Mouse (Mus musculus): ENCODE data around the gene Ube2j2.

DNA sequence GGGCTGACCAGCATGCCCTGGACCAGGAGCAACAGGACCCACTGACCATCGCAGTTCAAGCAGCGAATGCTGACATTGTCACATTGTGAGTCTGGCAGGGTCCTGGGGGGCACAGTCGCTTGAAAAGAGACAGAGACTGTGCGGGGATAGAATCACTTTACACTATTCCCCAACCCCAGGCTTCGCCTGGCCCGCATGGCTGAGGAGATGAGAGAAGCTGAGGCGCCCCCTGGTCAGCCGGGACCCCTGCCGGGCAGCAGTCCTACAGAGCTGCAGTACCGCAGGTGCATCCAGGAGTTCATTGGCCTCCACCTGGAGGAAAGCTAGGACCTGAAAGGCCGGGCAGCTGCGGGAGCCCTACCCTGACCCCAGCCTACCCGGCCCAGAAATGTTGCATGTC lies 38.0 kb upstream of the Ube2j2 start:
- TF ChIP-seq CTCF (IDR thresholded peaks at IDR 0.05; ENCODE audit: insufficient read depth, low read length), result no peak
- TF ChIP-seq POLR2A (IDR thresholded peaks at IDR 0.05; ENCODE audit: borderline replicate concordance, extremely low read depth, low read depth, low read length), result no peak
